Mouse (Mus musculus) lung, adult 2 months (tissue): ENCODE data around the gene Cers3.

Source experiments
- CTCF ChIP-seq: fragments of 200-500 bp; IDR thresholded peaks from 2 replicates; pipeline ENCODE4 v1.5.1; 2011; ENCODE audit warnings: mild to moderate bottlenecking, low read length, control low read depth; ENCODE audit not compliant: insufficient read depth
- POLR2A ChIP-seq: fragments of 200-500 bp; IDR thresholded peaks from 2 replicates; pipeline ENCODE4 v1.6.1; 2011; ENCODE audit warnings: low read depth, mild to moderate bottlenecking, control low read depth, low read length, borderline replicate concordance; ENCODE audit errors: extremely low read depth

DNA sequence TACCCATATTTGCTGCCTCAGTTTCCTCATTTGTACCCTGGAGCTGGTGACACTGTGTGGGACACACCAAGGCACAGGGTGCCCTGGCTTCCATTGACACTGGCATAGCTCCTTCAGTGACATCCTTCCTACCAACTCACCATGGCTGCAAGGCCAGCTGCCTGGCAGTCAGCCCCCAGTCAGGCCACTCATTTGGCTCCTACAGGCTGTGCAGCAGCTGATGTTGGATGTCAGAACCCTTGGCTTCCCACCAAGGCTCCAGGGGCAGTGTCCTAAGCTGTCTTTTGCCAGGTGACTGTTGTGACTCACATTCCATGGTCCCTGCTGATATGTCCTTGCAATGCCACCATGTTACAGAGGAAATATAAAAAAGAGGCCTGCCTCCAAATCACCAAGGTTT is 58.5 kb downstream of the Cers3 start:
- TF ChIP-seq CTCF (no peak), POLR2A (no peak)
